Mouse (Mus musculus): ENCODE measurements at regions not wholly inside any gene's neighbourhood (a gene's known extent, or its start where the extent isn't known, plus 50 kb on each side); places are given as distances from the start of the nearest gene placed in this dataset.
A peak's percentile ranks its signal among the peaks of the same experiment; 100 is the strongest.

GRCm38 (mm10) chr4:61909409-61909808 is 74.4 kb upstream of the Mup5 start:
- DNase-seq (ENCODE audit: low read depth, low spot score) = peak; percentile 45

- DNase-seq (ENCODE audit: low read depth, low spot score) = no peak
These were observed 67.1 kb upstream of the Mup5 start for GRCm38 (mm10) chr4:61902136-61902535.

- DNase-seq (ENCODE audit: low read depth, low spot score) = no peak
These were observed 63.2 kb upstream of the Mup5 start for GRCm38 (mm10) chr4:61898184-61898583.

GRCm38 (mm10) chr4:61897176-61897575 is 62.1 kb upstream of the Mup5 start:
- DNase-seq (ENCODE audit: low read depth, low spot score) = no peak

Data from R1 (cell line).